Mouse (Mus musculus) right cerebral cortex, adult 18-20 months (tissue): ENCODE data around the gene Nceh1.
"Not testable (repeated sequence)": the region's sequence is repeated elsewhere in the genome, so short reads cannot be mapped to it uniquely, and the experiment has no call there.

Source experiments
- DNase-seq: peaks from one replicate; pipeline ENCODE4 v3.0.0; 2022; ENCODE audit warnings: mixed read lengths

Nceh1 gene

DNA sequence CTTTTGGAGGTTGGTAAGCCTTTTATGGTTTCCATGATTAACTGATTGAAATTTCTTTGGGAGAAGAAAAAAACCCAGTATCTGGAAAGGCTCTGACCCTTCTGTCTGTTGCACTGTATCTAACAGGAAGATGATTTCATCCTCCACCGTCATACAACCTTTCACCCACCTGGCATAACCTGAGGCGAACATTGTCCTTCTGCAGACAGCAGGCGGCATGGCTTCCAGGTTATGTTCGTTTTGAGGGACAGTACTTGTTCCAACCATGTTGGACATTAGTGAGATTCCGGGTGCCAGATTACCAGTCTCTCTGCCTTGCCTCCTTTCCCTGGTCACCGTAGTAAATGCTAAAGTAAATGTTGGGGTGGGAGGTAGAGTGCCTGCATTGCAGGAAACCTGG is 51.1 kb downstream of the Nceh1 start:
- no peak for DNase-seq

DNA sequence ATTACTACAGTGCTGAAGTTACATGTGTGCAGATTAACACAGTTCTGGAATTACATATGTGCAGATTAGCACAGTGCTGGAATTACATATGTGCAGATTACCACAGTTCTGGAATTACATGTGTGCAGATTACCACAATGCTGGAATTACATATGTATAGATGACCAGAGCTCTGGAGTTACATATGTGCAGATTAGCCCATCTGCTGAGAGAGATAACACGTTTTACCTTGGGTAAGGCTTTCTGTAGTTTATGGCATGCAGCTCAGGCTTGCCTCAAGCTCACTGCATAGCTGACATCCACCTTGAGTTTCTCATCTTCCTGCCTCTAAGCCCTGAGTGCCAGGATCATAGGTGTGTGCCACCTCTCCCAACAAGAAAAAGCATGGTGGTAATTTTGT is 52.2 kb downstream of the Nceh1 start:
- no peak for DNase-seq

DNA sequence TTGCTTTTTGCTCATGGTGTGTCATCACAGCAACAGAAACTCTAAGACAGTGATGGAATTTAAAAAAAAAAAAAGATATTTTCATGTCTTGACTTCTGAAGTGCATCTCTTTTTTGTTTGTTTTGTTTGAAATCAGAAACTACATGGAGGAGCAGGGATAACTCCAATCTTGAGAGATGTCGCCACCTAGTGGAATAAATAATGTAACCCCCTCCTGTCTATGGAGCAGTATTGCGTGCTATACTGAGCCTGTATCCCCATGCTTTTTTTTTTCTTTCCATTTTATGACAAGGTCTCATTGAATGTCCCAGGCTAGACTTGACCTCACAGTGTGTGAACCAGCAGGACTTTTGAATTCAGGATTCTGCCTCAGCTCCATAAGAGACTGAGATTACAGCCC is 54.5 kb downstream of the Nceh1 start:
- peak; percentile 42 for DNase-seq

DNA sequence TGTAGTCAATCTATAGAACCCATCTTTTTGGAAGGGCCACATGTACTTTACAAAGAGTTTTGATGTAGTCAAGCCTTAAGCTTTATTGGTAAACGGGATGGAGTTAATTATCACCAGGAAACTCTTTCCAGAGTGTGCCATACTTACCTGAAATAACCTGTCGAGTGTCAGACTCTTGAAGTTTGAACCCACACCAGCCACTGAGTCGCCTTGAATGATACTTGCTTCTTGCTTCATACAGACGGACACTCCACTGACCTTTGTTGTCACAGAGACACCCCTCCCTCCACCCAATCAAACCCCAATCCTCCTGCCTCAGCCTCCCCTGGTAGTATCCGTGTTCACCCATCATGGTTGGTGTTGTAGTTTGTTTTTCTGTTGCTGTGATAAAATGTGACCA is 55.8 kb downstream of the Nceh1 start:
- no peak for DNase-seq

DNA sequence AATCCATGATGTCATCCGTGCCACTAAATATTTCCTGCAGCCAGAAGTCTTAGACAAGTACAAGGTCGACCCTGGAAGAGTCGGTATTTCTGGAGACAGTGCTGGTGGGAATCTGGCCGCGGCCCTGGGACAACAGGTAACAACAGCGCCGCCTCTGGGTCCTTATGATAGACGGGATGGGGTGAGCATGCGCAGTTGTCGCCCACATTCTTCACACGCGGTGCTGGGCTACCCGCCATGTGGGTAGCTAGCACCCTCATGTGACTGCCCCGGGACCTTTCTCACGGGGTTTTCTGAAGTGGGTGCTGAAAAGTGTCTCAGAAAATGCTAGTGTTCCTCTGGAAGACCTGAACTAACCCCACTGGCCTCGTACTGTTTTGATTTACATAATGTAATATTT is 56.8 kb downstream of the Nceh1 start:
- DNase-seq = no peak

DNA sequence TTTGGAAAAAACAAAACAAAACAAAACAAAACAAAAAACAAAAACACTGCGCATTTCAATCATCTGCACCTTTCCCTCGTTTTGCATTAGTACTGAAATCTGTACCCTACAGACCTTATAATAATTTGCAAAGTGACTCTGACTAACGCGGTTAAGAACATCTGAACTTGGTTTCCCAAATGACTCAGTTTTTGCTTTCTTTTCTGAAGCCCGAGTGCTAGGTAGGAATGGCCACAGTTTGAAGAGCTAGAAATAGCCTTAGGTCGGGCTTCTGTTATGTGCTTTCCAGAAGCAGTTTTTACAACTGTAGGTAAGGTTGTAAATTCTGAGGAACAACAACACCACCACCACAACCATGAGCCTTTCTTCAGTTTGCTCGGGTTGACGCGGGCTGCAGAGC is 59.1 kb downstream of the Nceh1 start:
- no peak for DNase-seq

DNA sequence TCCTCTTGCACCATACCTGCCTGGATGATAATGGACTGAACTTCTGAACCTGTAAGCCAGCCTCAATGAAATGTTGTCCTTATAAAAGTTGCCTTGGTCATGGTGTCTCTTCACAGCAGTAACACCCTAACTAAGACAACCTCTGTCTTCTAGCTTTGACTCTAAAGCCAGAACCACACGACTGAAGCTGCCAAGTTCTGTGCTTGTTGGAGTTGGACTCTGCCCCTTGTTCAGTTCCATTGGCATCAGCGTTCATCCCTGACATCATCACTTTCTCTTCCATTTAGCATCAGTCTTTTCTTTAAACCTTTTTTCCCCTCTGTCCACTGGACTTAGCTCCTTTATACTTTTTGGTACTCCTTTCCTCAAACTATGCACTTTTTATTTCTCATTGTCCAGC is 63.4 kb downstream of the Nceh1 start:
- DNase-seq = no peak

DNA sequence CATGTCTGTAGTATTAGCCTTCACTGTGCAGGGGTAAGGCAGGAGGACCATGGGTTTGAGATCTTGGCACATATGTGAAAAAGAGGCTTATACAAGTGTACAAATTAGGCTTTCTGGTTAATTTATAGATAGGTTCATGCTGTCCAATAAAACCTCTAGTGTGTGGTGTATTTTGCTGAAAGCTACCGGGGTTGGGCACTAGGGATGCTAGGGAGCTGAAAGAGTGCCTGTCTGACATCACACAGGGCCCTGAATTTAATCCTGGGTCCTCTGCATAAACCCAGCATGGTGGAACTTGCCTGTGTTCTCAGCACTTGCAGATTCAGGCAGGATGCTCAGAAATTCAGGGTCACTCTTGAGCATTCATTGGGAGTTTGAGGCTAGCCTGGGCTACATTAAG is 65.0 kb downstream of the Nceh1 start:
- DNase-seq = no peak

DNA sequence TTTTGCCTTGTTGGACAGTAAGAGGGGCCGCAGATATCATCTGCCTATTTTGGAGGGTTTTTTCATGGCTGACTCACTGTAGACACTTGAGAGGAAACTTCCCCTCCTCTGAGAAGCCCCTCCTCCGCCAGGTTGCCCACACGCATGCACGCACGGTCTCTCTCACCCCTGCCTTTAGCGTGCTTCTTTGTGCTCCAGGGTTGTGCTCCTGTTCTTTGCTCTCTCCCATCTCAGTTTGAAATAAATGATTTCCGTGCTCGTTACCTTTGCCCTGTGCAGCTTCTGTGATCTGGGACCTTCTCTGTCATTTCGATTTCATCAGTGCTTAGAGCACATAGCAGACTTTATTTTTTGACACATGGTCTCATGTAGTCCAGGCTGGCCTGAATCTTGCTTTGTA is 66.3 kb downstream of the Nceh1 start:
- no peak for DNase-seq

DNA sequence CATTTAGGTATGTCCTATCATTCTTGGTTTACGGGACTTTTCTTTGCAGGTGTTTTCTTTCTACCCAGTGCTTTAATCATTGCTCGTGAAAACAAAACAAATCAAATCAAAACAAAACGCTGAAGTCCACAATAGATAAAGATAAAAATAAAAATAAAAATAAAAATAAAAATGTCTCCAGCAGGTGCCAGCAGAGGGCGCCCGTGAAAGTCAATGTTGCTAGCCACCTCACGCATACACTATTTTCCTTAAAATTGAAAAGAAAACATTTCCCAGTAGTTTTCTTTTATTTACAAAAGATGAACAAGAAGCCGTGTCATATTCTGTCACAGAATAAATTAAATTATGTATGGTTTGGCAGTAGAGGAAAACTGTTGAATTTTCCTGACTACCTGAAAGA is 68.2 kb downstream of the Nceh1 start:
- no peak for DNase-seq

DNA sequence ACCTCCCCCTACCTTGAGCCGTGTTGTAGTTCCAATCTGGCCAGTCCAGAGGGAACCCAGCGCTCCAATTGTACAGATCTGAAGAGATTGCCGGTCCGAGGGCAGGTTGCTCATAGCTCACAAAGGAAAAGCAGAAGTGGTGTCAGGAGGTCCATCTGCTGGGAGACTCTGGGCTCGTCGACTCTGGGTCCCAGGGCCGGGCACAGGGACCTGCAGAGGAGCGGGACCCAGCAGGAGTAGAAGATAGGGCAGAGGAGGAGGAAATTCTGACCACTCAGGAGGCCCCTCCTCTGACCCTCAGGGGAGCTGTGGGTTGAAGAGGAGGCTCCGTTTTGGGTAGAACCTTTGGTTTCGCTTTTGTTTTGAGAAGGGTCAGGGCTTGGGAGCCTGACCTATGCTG is 75.7 kb downstream of the Nceh1 start:
- DNase-seq = no peak

DNA sequence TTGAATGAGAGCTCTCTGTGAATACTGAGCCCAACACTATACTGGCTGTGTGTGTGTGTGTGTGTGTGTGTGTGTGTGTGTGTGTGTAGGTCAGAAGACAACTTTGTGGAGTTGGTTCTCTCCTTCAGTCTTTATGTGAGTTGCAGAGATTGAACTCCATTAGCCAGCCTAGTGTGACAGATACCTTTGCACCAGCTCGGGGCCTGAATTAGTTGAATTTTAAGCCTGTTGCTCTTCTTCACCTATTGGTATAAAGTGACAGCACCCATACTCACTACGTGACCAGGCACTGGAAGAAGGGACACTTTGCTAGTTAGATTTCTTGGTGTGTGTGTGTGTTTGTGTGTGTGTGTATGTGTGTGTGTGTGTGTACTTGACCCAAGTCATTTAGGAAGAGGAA is 77.6 kb downstream of the Nceh1 start:
- DNase-seq = no peak

DNA sequence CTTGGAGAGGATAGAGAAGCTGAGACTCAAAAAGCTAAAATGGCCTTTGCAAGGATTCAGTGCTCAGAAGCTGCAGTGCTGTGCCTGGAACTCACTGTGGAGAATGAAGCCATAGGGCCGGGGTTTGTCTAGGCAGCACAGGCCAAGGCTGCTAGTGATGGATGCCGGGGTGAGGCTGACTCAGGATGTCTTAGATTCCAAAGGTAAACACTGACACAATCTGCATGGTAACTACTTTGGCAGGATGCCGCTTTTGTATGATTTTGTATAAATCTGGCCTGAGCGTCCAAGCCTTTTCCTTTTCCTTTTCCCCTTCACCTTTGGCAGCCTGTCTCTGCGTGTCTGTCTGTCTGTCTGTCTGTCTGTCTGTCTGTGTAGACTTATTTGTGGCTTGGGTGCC is 84.6 kb downstream of the Nceh1 start:
- no peak for DNase-seq

DNA sequence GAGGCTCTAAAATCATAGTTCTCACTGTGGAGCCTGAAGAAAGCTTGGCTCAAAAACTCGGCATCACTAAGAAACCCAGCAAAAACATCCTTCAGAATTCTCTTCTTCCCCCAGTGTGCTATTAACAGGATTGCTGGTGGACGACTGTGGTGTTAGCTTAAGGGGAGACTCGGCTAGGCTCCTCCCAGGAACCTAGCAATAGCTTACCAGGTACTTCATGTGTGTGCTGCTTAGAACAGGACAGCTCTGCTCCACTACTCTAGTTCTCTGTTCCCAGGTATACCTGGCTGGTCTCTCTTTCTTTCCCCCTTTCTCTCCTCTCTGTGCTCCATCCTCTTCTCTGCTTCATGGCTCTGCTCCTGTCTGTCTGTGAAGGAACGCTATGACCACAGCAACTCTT is 85.1 kb downstream of the Nceh1 start:
- DNase-seq = no peak

DNA sequence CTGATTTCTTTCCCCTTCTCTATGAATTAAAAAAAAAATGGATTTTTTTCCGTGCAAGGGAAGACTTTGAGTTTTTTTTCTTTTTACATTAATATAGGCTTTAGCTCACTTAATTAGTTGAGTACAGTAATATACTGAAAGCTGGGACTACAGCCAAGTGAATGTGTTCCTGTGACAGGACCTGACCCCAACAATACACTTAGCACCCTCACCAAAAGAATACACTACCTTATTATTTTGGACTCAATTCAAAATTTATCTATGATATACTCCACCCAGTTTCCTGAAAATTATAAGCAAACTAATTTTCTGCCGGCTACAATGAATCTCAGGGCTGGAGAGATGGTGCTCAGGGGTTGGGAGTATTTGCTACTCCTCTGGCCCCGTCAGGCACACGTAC is 86.4 kb downstream of the Nceh1 start:
- no peak for DNase-seq

DNA sequence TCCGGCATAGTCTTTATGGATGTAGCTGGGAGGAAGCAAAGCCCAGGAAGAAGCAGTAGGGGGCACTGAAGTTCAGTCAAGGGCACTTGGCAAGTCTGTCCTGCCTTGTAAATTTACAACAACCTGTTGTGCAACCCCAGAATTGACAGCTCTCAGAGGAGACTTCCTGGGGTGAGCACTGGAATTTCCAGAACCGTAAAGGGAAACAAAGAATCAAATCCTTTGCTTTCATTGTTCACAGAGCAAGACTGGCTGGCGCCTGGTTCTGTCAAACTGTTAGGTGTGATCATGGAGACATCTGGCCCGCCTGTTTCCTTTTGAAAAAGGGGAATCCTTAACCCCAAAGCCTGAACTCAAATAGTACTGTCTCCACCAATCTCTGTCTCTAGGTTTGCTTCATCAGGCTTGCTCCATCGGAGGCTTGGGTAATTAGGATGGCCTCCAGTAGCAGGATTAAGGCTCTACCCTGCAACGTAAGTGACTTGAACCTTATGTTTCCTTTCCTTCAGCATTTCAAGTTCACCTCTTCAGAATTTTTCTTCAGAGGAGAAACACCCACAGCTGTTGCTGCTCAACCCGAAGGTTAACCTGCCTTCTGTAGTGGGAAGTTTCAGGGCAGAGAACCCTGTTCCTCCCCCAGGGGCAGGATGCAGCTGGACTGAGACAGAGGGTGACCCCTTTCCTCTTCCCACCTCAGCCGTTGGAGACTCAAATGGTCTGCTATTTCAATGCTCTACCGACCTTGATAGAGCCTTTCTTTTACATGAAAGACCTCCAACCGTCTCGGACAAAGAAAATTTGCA is 87.6 kb downstream of the Nceh1 start:
- no peak for DNase-seq

DNA sequence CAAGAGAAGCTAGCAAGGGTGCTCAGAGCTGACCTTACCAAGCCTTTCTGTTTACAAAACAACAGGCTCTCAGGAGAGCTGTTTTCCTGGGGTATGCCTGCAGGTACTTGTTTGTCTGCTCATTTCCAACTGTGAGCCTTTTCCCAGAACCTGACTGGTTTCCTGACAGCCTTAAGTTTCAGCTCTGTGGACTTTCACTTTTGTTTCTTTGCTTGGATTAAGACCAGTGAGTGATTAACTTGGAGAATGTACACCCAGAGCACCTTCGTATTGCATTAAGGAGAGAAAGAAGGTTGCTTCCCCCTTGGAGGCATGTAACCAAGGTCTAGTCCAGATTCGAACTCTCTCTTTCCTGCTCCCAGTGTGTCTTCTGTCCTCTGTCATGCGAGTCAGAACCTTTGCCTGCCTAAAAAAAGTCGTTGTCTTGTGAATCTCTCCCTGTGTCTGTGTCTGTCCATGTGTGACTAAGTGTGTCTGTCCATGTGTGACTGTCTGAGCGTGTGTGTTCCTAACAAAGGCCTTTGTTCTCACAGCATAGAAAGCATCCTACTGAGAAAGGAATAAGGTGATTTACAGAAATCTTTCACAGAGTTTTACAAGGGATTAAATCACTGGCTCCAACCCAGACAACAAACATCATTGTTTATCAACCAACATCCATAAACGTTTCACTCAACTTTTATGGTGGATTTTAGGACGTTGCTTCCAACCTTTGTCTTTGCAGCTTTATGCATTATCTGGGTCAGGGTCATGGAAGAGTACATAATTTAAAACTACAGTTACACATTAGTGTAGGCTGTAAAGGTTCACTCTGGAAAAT is 90.4 kb downstream of the Nceh1 start:
- no peak for DNase-seq

DNA sequence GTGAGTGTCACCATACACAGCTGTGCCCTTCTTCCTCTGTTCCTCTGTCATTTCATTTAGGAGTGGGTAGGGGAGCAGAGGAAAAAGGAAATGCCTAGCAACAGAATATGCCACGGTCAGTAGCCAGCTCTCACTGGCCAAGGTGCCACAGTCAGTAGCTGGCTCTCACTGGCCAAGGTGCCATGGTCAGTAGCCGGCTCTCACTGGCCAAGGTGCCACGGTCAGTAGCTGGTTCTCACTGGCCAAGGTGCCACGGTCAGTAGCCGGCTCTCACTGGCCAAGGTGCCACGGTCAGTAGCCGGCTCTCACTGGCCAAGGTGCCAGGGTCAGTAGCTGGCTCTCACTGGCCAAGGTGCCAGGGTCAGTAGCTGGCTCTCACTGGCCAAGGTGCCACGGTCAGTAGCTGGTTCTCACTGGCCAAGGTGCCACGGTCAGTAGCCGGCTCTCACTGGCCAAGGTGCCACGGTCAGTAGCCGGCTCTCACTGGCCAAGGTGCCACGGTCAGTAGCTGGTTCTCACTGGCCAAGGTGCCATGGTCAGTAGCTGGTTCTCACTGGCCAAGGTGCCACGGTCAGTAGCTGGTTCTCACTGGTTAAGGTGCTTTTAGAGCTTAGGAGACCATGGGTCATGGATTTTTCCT is 96.6 kb downstream of the Nceh1 start:
- not testable (repeated sequence) for DNase-seq

DNA sequence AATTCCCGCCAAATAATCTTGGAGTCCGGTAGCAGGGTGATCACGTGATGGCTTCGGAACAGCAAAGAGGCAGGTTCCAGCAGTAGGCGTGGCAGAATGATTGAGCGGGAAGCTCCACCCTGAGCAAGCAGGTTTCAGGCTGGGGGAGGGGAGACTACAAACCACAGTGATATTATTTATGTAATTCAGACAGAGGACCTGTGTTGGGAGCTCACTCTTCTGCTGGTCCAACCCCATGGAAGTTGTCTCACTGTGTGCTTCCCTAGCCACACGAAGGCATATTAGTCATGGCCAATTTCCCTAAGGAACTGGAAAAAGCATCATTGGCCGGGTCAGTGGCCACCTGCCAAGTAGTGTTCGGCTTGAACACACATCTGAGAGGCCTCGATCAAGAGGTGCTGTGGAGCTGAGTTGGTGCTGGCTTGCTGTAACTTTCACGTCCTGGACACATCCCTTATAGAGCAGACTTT is 97.5 kb downstream of the Nceh1 start:
- no peak for DNase-seq

DNA sequence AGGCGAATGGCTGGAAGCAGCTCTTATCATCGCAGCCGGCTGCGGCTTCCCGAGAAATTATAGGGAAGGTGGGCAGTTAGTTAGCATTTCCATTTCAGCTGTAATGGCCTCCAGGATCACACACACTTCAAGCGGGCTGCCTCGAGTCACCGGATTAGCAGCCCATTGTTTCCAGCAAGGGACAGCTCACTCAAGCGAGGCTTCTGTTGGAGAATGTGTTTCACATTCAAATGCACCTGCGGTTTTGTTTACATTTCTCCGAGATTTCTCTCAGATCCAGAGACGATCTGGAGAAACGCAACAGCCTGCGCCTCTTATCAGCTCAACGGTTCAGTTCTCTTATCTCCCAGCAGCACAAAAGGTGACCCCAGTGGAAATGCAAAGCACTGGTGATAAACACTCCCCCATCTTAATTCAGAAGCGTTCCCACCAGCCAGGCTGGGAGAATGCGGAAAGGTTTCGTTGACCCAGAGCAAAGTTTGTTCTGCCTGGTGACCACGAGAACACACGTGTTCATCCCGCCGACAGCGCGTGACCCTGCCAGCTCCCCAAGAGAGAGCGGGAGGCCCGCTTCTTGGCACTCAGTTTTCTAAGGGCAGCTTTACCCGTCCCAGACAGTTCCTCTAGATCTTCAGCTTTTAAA is 100.4 kb downstream of the Nceh1 start:
- DNase-seq = no peak

DNA sequence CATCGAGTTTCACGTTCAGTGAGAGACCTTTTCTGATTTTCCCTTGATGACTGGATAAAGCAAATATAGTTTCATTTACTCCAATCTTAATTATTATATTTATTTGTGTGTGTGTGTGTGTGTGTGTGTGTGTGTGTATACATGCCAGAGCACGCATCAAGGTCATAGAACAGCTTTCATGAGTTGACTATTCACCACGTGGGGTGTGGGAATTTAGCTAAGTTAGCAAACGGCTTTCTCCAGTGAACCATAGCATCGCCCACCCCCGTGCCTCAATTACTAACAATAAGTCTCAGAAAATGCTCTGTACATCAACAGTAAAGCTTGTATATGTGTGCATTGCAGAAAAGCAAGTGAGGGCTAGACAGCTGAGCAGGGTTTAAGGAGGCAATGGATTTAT is 101.0 kb downstream of the Nceh1 start:
- no peak for DNase-seq

DNA sequence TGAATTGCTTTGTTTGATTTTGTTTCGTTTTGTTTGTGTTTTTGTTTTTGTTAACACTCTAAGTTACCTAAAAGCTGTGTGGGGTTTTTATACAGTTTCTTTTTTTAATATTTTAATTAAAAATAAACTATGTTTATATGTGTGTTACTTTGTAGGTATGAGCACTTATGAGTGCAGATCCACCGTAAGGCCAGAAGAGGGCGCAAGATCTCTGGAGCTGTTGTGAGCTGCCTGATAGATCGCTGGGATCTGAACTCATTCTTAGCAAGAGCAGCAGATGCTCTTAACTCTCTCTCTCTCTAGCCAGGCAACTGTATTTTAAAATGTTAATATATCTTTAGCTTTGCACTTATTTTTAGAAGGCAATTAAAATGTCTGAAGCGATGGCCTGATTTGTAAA is 101.5 kb downstream of the Nceh1 start:
- DNase-seq = no peak

DNA sequence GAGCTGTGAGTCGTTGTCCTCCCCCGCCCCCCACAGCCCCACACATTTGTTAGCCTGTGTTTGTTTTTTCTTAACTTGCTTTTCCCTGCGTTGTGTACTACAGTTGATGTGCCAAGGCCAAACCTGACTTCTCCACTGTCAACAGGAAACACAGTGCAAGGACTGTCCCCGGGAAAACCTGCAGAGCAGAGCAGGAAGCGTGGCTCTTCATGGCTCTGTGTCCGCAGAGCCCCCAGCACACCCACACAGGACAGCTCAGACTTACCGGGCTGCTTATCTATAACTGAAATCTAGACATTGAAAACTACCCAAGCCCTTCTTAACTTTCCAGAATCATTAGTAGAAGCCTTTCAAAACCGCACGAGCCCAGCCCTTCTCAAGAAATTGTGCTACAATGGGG is 102.3 kb downstream of the Nceh1 start:
- no peak for DNase-seq
